8 mouse cellular contexts compared by ENCODE assay signal in genomic region chr8:60983688-60984079, GRCm38 (mm10). TPM values are rescaled to one million over a fixed set of nuclear protein-coding genes. Genes with fewer than 3 reads are reported as not detected.
DNase-seq lines count a peak whose midpoint lies in the region; ATAC-seq and TF ChIP-seq lines count a peak whose summit lies in the region.

No protein-coding gene starts in this region.

- peak overlapping the region; percentile 84 for H3K4me3 ChIP-seq in lung, embryonic 15.5 days
- H3K4me3 ChIP-seq in olfactory bulb, adult 2 months (ENCODE audit: insufficient read depth, low read depth, low read length): peak overlapping the region; percentile 79

- peak overlapping the region; percentile 77 for H3K4me2 ChIP-seq in lung, embryonic 15.5 days

- no peaks in the 10 kb centered on the region for H3K9me3 ChIP-seq in lung, embryonic 15.5 days

- TF ChIP-seq CTCF in olfactory bulb, adult 2 months (IDR thresholded peaks at IDR 0.05; ENCODE audit: insufficient read depth, low read depth, low read length): 0 out of 2 replicates have a peak, but pooled peaks have one; percentile 34

- H3K27me3 ChIP-seq in lung, embryonic 15.5 days: peaks cover 6% of the 10 kb centered on the region

- H3K4me1 ChIP-seq in lung, embryonic 15.5 days: peaks cover 10% of the 10 kb centered on the region
- 0 out of 2 replicates have a peak, but pooled peaks cover 4% of the 10 kb centered on the region for H3K4me1 ChIP-seq in olfactory bulb, adult 2 months (ENCODE audit: control insufficient read depth, insufficient read depth, low read length)

- peak overlapping the region; percentile 14; the same call in 1 of the 2 replicates for H3K9ac ChIP-seq in lung, embryonic 15.5 days

- TF ChIP-seq POLR2A in olfactory bulb, adult 2 months (IDR thresholded peaks at IDR 0.05; ENCODE audit: insufficient read depth, low read depth, low read length): no peak

- ATAC-seq in frontal cortex, adult (ENCODE audit: low TSS enrichment): peak; percentile 62
- ATAC-seq in hematopoietic stem cell, adult 5-6 weeks (replicated peaks in 1 of 2; ENCODE audit: insufficient read depth in 1 of 2, low FRiP score in 2 of 2, low TSS enrichment in 1 of 2, low read depth in 1 of 2, poor library complexity in 2 of 2, severe bottlenecking in 2 of 2): peak; percentile 59 to 67
- ATAC-seq in lung, embryonic 15.5 days (ENCODE audit: borderline replicate concordance, extremely low read depth, low FRiP score, low TSS enrichment): peak; percentile 59

- H3K27ac ChIP-seq in lung, embryonic 15.5 days: peak overlapping the region; percentile 83
- peak overlapping the region; percentile 60; the same call in 1 of the 2 replicates for H3K27ac ChIP-seq in olfactory bulb, adult 2 months (ENCODE audit: insufficient read depth, low read depth, low read length)

- no peaks in the 10 kb centered on the region for H3K36me3 ChIP-seq in lung, embryonic 15.5 days

- 12% methylated on average over 9 of the region's 9 CpGs for WGBS in lung, embryonic 15.5 days
- WGBS in olfactory bulb, adult 2 months: 2% methylated on average over 9 of the region's 9 CpGs

- DNase-seq in Muller cell, postnatal 12 days (ENCODE audit: inconsistent ontology term): peak; percentile 41
- DNase-seq in cerebellum, adult 8-10 months: peak; percentile 67
- peak; percentile 72 for DNase-seq in layer of hippocampus, adult 9-11 months
- peak; percentile 65 for DNase-seq in thymus, postnatal 14 days

RNA-seq across cellular contexts. Expression of gene Clcn3, which starts 0.6 kb away (rescaled TPM):
- total RNA-seq in hematopoietic stem cell, adult 5-6 weeks (2017): 47.7 and 52.5 TPM in 2 replicates
- 16.8 and 20.7 TPM in 2 replicates for polyA plus RNA-seq in lung, embryonic 15.5 days (2015; fragmentation: Nextera tagmentation; extraction: Ambion mirVana)
- 224 TPM in 1 of 2 replicates, not detected in the other for polyA plus RNA-seq in olfactory bulb, adult 2 months (2012; ENCODE audit: insufficient read depth, insufficient read length, low replicate concordance, missing spikeins)

RNA-seq across cellular contexts. Expression of gene Nek1, which starts 9.3 kb away (rescaled TPM):
- total RNA-seq in hematopoietic stem cell, adult 5-6 weeks (2017): 22.5 and 28.2 TPM in 2 replicates
- polyA plus RNA-seq in lung, embryonic 15.5 days (2015; fragmentation: Nextera tagmentation; extraction: Ambion mirVana): 15.9 and 18.0 TPM in 2 replicates
- not detected in 2 replicates for polyA plus RNA-seq in olfactory bulb, adult 2 months (2012; ENCODE audit: insufficient read depth, insufficient read length, low replicate concordance, missing spikeins)

Comparison
In these comparisons a context has a peak if more than half of its experiments do, and no peak if none do; other contexts are left out.
1. Peak in every context shown above with its lines: DNase-seq, ATAC-seq, H3K4me3 ChIP-seq and H3K27ac ChIP-seq.